Mouse (Mus musculus): ENCODE results near the gene Olfr108.

Olfr108 gene

DNA sequence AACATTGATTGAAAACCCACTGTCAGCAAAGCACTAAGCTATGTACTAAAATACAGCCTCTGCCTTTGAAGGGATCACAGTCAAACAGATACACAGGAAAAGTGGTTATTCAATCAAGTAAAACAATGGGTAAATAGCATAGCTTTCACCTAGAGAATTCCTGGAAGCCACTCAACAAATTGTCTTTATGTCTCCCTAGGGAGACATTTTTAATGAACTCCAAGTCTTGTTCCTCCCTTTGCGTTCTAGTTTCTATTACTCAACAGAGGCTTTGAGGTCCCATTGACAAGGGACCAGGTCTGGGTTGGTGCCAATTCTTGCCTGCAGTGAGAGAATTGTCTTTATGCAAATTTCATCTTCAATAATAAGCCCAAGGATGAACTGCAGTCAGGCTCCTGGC, at the start of gene Olfr108:
Gene Olfr108 (plus strand): TSS at position 301 of the 400 bp plus-strand sequence.
- no peak for DNase-seq (ENCODE audit: low spot score in 2 of 2)

- no peak for DNase-seq (ENCODE audit: low spot score in 2 of 2)
These were observed 46.4 kb upstream of the Olfr108 start, which contains the start of gene Olfr107 for GRCm38 (mm10) chr17:37398926-37399325. TSS of gene Olfr107 (plus strand) at chr17:37399226.

- no peak for DNase-seq (ENCODE audit: low spot score in 2 of 2)
These were observed 31.9 kb upstream of the Olfr108 start for GRCm38 (mm10) chr17:37413380-37413779.

- DNase-seq (ENCODE audit: low spot score in 2 of 2), result no peak
These were observed 13.3 kb downstream of the Olfr108 start, which contains the start of gene Olfr109 for GRCm38 (mm10) chr17:37458616-37459015. TSS of gene Olfr109 (plus strand) at chr17:37458916.

GRCm38 (mm10) chr17:37483452-37483851, 38.2 kb downstream of the Olfr108 start, which contains the start of gene H2-M2:
TSS of gene H2-M2 (minus strand) at chr17:37483552.
- DNase-seq (ENCODE audit: low spot score in 2 of 2), result no peak

- no peak for DNase-seq (ENCODE audit: low spot score in 2 of 2)
These were observed 46.7 kb downstream of the Olfr108 start, which contains the start of gene Olfr110 for GRCm38 (mm10) chr17:37491930-37492518. TSS of gene Olfr110 (plus strand) at chr17:37492468.
